Comparison of ENCODE assay signal across 9 mouse cellular contexts in genomic region chr4:86823169-86823568, GRCm38 (mm10). TPM values are rescaled to one million over a fixed set of nuclear protein-coding genes. Genes with fewer than 3 reads are reported as not detected.
DNase-seq lines count a peak whose midpoint lies in the region; ATAC-seq and TF ChIP-seq lines count a peak whose summit lies in the region.
"Had no signal": no experiment of that assay in that cellular context is flagged by ENCODE, and none has a peak within 500 bp of the region (broad histone marks: within the 10 kb centered on the region; RNA-seq: fewer than 3 reads in every experiment).

No protein-coding gene starts in this region.

- peaks cover 3% of the 10 kb centered on the region for H3K36me3 ChIP-seq in kidney, adult 2 months (ENCODE audit: control insufficient read depth, insufficient read depth, low read length)
- peaks cover 42% of the 10 kb centered on the region for H3K36me3 ChIP-seq in kidney, embryonic 14.5 days (ENCODE audit: control insufficient read depth, insufficient read depth, low read length)

- no peak for ATAC-seq in kidney, embryonic 14.5 days (ENCODE audit: low FRiP score, low TSS enrichment)
- peak; percentile 94 for ATAC-seq in megakaryocyte progenitor cell, adult 5-6 weeks (replicated peaks; ENCODE audit: poor library complexity)

- H3K4me2 ChIP-seq in kidney, embryonic 14.5 days (replicated peaks; ENCODE audit: low read depth, low read length): no peak overlapping the region

- no peaks in the 10 kb centered on the region for H3K4me1 ChIP-seq in kidney, adult 2 months (ENCODE audit: control insufficient read depth, insufficient read depth, low read length)
- no peaks in the 10 kb centered on the region for H3K4me1 ChIP-seq in kidney, embryonic 14.5 days (ENCODE audit: control insufficient read depth, insufficient read depth, low read length)

- H3K4me3 ChIP-seq in kidney, adult 2 months (ENCODE audit: insufficient read depth, low read depth, low read length): no peak overlapping the region
- no peak overlapping the region for H3K4me3 ChIP-seq in kidney, embryonic 14.5 days (ENCODE audit: low read length)
- H3K4me3 ChIP-seq: myocyte had no signal

- WGBS in kidney, adult 2 months: 74% methylated on average over 2 of the region's 2 CpGs
- 82% methylated on average over 2 of the region's 2 CpGs for WGBS in kidney, embryonic 14.5 days

- no peak overlapping the region for H3K9ac ChIP-seq in kidney, embryonic 14.5 days (ENCODE audit: low read depth, low read length)

- no peak overlapping the region for H3K27ac ChIP-seq in kidney, adult 2 months (ENCODE audit: insufficient read depth, low read depth, low read length)
- H3K27ac ChIP-seq in kidney, embryonic 14.5 days (ENCODE audit: low read depth, low read length): no peak overlapping the region

- no peaks in the 10 kb centered on the region for H3K9me3 ChIP-seq in kidney, embryonic 14.5 days (ENCODE audit: control insufficient read depth, low read length)

- no peak for TF ChIP-seq POLR2A in kidney, adult 2 months (IDR thresholded peaks at IDR 0.05; ENCODE audit: low read depth, low read length)

- TF ChIP-seq CTCF in kidney, adult 2 months (conservative IDR thresholded peaks at IDR 0.05; ENCODE audit: insufficient read depth, insufficient read length, low read depth, low read length): peak; percentile 51

- no peaks in the 10 kb centered on the region for H3K27me3 ChIP-seq in kidney, adult 2 months (replicated peaks; ENCODE audit: control insufficient read depth, insufficient read depth, low read length)
- H3K27me3 ChIP-seq in kidney, embryonic 14.5 days (ENCODE audit: control insufficient read depth, insufficient read depth, low read length): no peaks in the 10 kb centered on the region

- peak; percentile 50 for DNase-seq in kidney, adult 2 months
- peak; percentile 59 for DNase-seq in ES-CJ7 (ENCODE audit: low read depth, low spot score)
- peak; percentile 50 to 65 for DNase-seq in adrenal gland, postnatal 36 days
- peak; percentile 42 for DNase-seq in fibroblast of lung, adult 2 months (ENCODE audit: low read depth)
- DNase-seq in kidney, postnatal 4 days: peak; percentile 79
- DNase-seq in thymus, postnatal 25 days: peak; percentile 51

RNA-seq across cellular contexts. Expression of gene Rps6, which starts 34.0 kb away (rescaled TPM):
- polyA plus RNA-seq in kidney, adult 2 months (2012; rRNA removed): 429 and 521 TPM in 2 replicates
- polyA plus RNA-seq in kidney, embryonic 14.5 days (2014; fragmentation: Nextera tagmentation; extraction: Ambion mirVana): 812 and 921 TPM in 2 replicates
- total RNA-seq in adrenal gland, postnatal 36 days (2021): 100 to 1,000 TPM; 893 to 924 TPM
- total RNA-seq in megakaryocyte progenitor cell, adult 5-6 weeks (2015): 4,597 and 4,652 TPM in 2 replicates
- total RNA-seq in megakaryocyte progenitor cell, adult 5-6 weeks (2017): 1,552 and 1,647 TPM in 2 replicates

RNA-seq across cellular contexts. Expression of gene Acer2, which starts 51.0 kb away (rescaled TPM):
- polyA plus RNA-seq in kidney, adult 2 months (2012; rRNA removed): 28.0 and 35.0 TPM in 2 replicates
- polyA plus RNA-seq in kidney, embryonic 14.5 days (2014; fragmentation: Nextera tagmentation; extraction: Ambion mirVana): 35.9 and 38.5 TPM in 2 replicates
- 10 to 100 TPM; 20.9 to 21.4 TPM for total RNA-seq in adrenal gland, postnatal 36 days (2021)
- total RNA-seq in megakaryocyte progenitor cell, adult 5-6 weeks (2015): 0.84 and 2.2 TPM in 2 replicates
- 1.1 and 2.5 TPM in 2 replicates for total RNA-seq in megakaryocyte progenitor cell, adult 5-6 weeks (2017)

Comparison
In these comparisons a context has a peak if more than half of its experiments do, and no peak if none do; other contexts are left out.
1. RNA of gene Acer2, which starts 51.0 kb away (total RNA-seq): 20.9 to 21.4 TPM in adrenal gland, postnatal 36 days; 0.84 to 2.5 TPM in megakaryocyte progenitor cell, adult 5-6 weeks; every median in the first group is over 4 times any median in the second.
2. Peak in every context shown above with its lines, with median percentiles within 50 percentile points of each other: DNase-seq.